Mouse (Mus musculus): Measurements from ENCODE around the gene Sltm. TPM values are rescaled to one million over a fixed set of nuclear protein-coding genes. Genes with fewer than 3 reads are reported as not detected.

The Sltm gene
- 70.9 and 71.1 TPM in 2 replicates for polyA plus RNA-seq (2015; fragmentation: Nextera tagmentation; extraction: Ambion mirVana)

GRCm38 (mm10) chr9:70542305-70543041 is at the start of gene Sltm:
Gene Sltm (plus strand): TSS chr9:70542754.
- Histone ChIP-seq H3K4me1 (peaks cover 34% of the 10 kb centered on the region), H3K36me3 (no peaks in the 10 kb centered on the region), H3K27me3 (no peaks in the 10 kb centered on the region), H3K27ac (replicated peaks) (peak within 1 kb of the TSS; percentile 97), H3K9me3 (no peaks in the 10 kb centered on the region), H3K9ac (replicated peaks) (peak within 1 kb of the TSS; percentile 71), H3K4me3 (peak within 1 kb of the TSS; percentile 78), H3K4me2 (replicated peaks) (peak within 1 kb of the TSS; percentile 65)
- WGBS = under 1% methylated on average over 74 of the region's 75 CpGs
- ATAC-seq (replicated peaks) = peak; percentile 97

- H3K9ac ChIP-seq (replicated peaks) = no peak overlapping the region
- no peak for ATAC-seq (replicated peaks)
- H3K4me3 ChIP-seq = no peak overlapping the region
- no peaks in the 10 kb centered on the region for H3K9me3 ChIP-seq
- H3K27me3 ChIP-seq = no peaks in the 10 kb centered on the region
- H3K4me2 ChIP-seq (replicated peaks) = no peak overlapping the region
- WGBS = 96% methylated on average over 2 of the region's 2 CpGs
- H3K36me3 ChIP-seq = peaks cover 4% of the 10 kb centered on the region; the same call in 1 of the 2 replicates
- no peaks in the 10 kb centered on the region for H3K4me1 ChIP-seq
- no peak overlapping the region for H3K27ac ChIP-seq (replicated peaks)
These were observed 49.5 kb upstream of the Sltm start for GRCm38 (mm10) chr9:70493038-70493437.

GRCm38 (mm10) chr9:70496990-70497389 is 45.6 kb upstream of the Sltm start:
- Histone ChIP-seq H3K4me1 (peaks cover 9% of the 10 kb centered on the region), H3K4me3 (no peak overlapping the region), H3K27ac (replicated peaks) (no peak overlapping the region), H3K4me2 (replicated peaks) (no peak overlapping the region), H3K27me3 (no peaks in the 10 kb centered on the region), H3K36me3 (peaks cover 4% of the 10 kb centered on the region; the same call in 1 of the 2 replicates), H3K9me3 (no peaks in the 10 kb centered on the region), H3K9ac (replicated peaks) (no peak overlapping the region)
- ATAC-seq (replicated peaks) = no peak

- 34% methylated on average over 10 of the region's 10 CpGs for WGBS
- no peaks in the 10 kb centered on the region for H3K27me3 ChIP-seq
- H3K36me3 ChIP-seq = no peaks in the 10 kb centered on the region
- peaks cover 18% of the 10 kb centered on the region for H3K4me1 ChIP-seq
- peak overlapping the region; percentile 98 for H3K4me3 ChIP-seq
- H3K27ac ChIP-seq (replicated peaks) = peak overlapping the region; percentile 98
- peak overlapping the region; percentile 47 for H3K4me2 ChIP-seq (replicated peaks)
- no peaks in the 10 kb centered on the region for H3K9me3 ChIP-seq
- peak overlapping the region; percentile 91 for H3K9ac ChIP-seq (replicated peaks)
- ATAC-seq (replicated peaks) = no peak
These were observed 40.1 kb upstream of the Sltm start for GRCm38 (mm10) chr9:70502284-70503014.

GRCm38 (mm10) chr9:70503015-70503603 is 39.4 kb upstream of the Sltm start:
- no peaks in the 10 kb centered on the region for H3K36me3 ChIP-seq
- WGBS = under 1% methylated on average over 55 of the region's 70 CpGs
- peak overlapping the region; percentile 98 for H3K27ac ChIP-seq (replicated peaks)
- peak; percentile 93 for ATAC-seq (replicated peaks)
- no peaks in the 10 kb centered on the region for H3K9me3 ChIP-seq
- peak overlapping the region; percentile 91 for H3K9ac ChIP-seq (replicated peaks)
- peak overlapping the region; percentile 98 for H3K4me3 ChIP-seq
- H3K4me1 ChIP-seq = peaks cover 18% of the 10 kb centered on the region
- peak overlapping the region; percentile 47 for H3K4me2 ChIP-seq (replicated peaks)
- H3K27me3 ChIP-seq = no peaks in the 10 kb centered on the region

- Histone ChIP-seq H3K9ac (replicated peaks) (peak within 1 kb of the TSS; percentile 91), H3K27ac (replicated peaks) (peak within 1 kb of the TSS; percentile 98), H3K27me3 (no peaks in the 10 kb centered on the region), H3K4me3 (peak within 1 kb of the TSS; percentile 98), H3K4me1 (peaks cover 18% of the 10 kb centered on the region), H3K36me3 (no peaks in the 10 kb centered on the region), H3K9me3 (no peaks in the 10 kb centered on the region), H3K4me2 (replicated peaks) (peak within 1 kb of the TSS; percentile 47)
- under 1% methylated on average over 41 of the region's 45 CpGs for WGBS
- peak; percentile 97 for ATAC-seq (replicated peaks)
These were observed 38.9 kb upstream of the Sltm start, which contains the start of gene Rnf111 for GRCm38 (mm10) chr9:70503626-70504041. Gene Rnf111 (minus strand): TSS chr9:70503725.

GRCm38 (mm10) chr9:70506186-70506585 is 36.4 kb upstream of the Sltm start:
- no peak for ATAC-seq (replicated peaks)
- Histone ChIP-seq H3K27me3 (no peaks in the 10 kb centered on the region), H3K9me3 (no peaks in the 10 kb centered on the region), H3K36me3 (no peaks in the 10 kb centered on the region), H3K4me3 (no peak overlapping the region), H3K4me1 (peaks cover 18% of the 10 kb centered on the region), H3K4me2 (replicated peaks) (no peak overlapping the region), H3K27ac (replicated peaks) (no peak overlapping the region), H3K9ac (replicated peaks) (no peak overlapping the region)
- 79% methylated on average over 2 of the region's 2 CpGs for WGBS

GRCm38 (mm10) chr9:70506787-70507186 is 35.8 kb upstream of the Sltm start:
- WGBS = 82% methylated on average over 8 of the region's 8 CpGs
- Histone ChIP-seq H3K4me2 (replicated peaks) (no peak overlapping the region), H3K4me3 (no peak overlapping the region), H3K9ac (replicated peaks) (no peak overlapping the region), H3K27me3 (no peaks in the 10 kb centered on the region), H3K9me3 (no peaks in the 10 kb centered on the region), H3K4me1 (peaks cover 12% of the 10 kb centered on the region), H3K36me3 (no peaks in the 10 kb centered on the region), H3K27ac (replicated peaks) (no peak overlapping the region)
- no peak for ATAC-seq (replicated peaks)

GRCm38 (mm10) chr9:70509906-70510525 is 32.5 kb upstream of the Sltm start:
- H3K9ac ChIP-seq (replicated peaks) = no peak overlapping the region
- no peak overlapping the region for H3K27ac ChIP-seq (replicated peaks)
- H3K4me3 ChIP-seq = no peak overlapping the region
- no peaks in the 10 kb centered on the region for H3K4me1 ChIP-seq
- no peaks in the 10 kb centered on the region for H3K36me3 ChIP-seq
- no peak overlapping the region for H3K4me2 ChIP-seq (replicated peaks)
- no peaks in the 10 kb centered on the region for H3K9me3 ChIP-seq
- H3K27me3 ChIP-seq = no peaks in the 10 kb centered on the region
- no peak for ATAC-seq (replicated peaks)
- 74% methylated on average over 4 of the region's 4 CpGs for WGBS

- Histone ChIP-seq H3K27ac (replicated peaks) (no peak overlapping the region), H3K27me3 (no peaks in the 10 kb centered on the region), H3K36me3 (no peaks in the 10 kb centered on the region), H3K9me3 (no peaks in the 10 kb centered on the region), H3K4me2 (replicated peaks) (no peak overlapping the region), H3K4me1 (no peaks in the 10 kb centered on the region), H3K9ac (replicated peaks) (no peak overlapping the region), H3K4me3 (no peak overlapping the region)
- 67% methylated on average over 10 of the region's 10 CpGs for WGBS
- no peak for ATAC-seq (replicated peaks)
These were observed 31.5 kb upstream of the Sltm start for GRCm38 (mm10) chr9:70510998-70511583.

GRCm38 (mm10) chr9:70511681-70512080 is 30.9 kb upstream of the Sltm start:
- no peaks in the 10 kb centered on the region for H3K4me1 ChIP-seq
- no peaks in the 10 kb centered on the region for H3K9me3 ChIP-seq
- no peaks in the 10 kb centered on the region for H3K36me3 ChIP-seq
- no peak overlapping the region for H3K9ac ChIP-seq (replicated peaks)
- ATAC-seq (replicated peaks) = no peak
- H3K4me2 ChIP-seq (replicated peaks) = no peak overlapping the region
- H3K4me3 ChIP-seq = no peak overlapping the region
- H3K27ac ChIP-seq (replicated peaks) = no peak overlapping the region
- WGBS = 80% methylated on average over 7 of the region's 7 CpGs
- no peaks in the 10 kb centered on the region for H3K27me3 ChIP-seq

All from forebrain, embryonic 15.5 days (tissue).